Mouse (Mus musculus): ENCODE results near the gene Rapgef2. TPM values are rescaled to one million over a fixed set of nuclear protein-coding genes. Genes with fewer than 3 reads are reported as not detected.

Gene Rapgef2
- polyA plus RNA-seq, 1 experiment from 2014 or later, result 7.5 TPM

DNA sequence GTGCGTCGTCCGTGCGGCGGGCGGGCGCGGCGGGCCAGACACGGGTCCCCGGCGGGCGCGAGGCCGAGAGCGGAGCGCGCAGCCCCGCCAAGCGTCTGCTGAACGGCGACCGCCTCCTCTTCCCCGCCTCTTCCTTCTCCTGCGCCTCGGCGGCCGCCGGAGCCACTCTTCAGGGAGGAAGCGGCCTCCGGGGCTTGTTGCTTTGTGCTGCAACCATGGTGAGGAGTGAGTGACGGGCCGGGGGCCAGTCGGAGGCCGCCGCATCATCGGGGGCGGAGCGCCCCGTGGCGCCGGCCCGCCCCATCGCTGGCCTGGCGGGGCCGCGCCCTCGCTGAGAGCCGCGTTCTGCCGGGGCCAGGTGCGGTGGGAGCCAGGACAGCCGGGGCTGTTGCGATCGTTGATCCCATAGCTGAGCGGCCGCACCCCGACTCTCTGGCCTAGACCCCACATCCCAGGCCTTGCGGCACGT, 825 bp upstream of the Rapgef2 start:
- under 1% methylated on average over 45 of the region's 60 CpGs for WGBS
- Histone ChIP-seq H3K4me1 (ENCODE audit: control insufficient read depth, insufficient read depth, low read length) (peaks cover 10% of the 10 kb centered on the region), H3K27me3 (ENCODE audit: control insufficient read depth, insufficient read depth, low read length) (peaks cover 4% of the 10 kb centered on the region; the same call in 1 of the 2 replicates), H3K4me2 (ENCODE audit: low read depth) (peak overlapping the region; percentile 80), H3K4me3 (ENCODE audit: low read depth, low read length) (peak overlapping the region; percentile 86), H3K9ac (ENCODE audit: low read length) (peak overlapping the region; percentile 92), H3K9me3 (ENCODE audit: control insufficient read depth, low read length) (no peaks in the 10 kb centered on the region), H3K36me3 (ENCODE audit: control insufficient read depth, insufficient read depth, low read length) (no peaks in the 10 kb centered on the region), H3K27ac (ENCODE audit: low read depth, low read length) (peak overlapping the region; percentile 96)
- peak; percentile 91 for DNase-seq (ENCODE audit: low spot score)
- ATAC-seq (ENCODE audit: insufficient read depth, low FRiP score, low TSS enrichment), result peak; percentile 98

DNA sequence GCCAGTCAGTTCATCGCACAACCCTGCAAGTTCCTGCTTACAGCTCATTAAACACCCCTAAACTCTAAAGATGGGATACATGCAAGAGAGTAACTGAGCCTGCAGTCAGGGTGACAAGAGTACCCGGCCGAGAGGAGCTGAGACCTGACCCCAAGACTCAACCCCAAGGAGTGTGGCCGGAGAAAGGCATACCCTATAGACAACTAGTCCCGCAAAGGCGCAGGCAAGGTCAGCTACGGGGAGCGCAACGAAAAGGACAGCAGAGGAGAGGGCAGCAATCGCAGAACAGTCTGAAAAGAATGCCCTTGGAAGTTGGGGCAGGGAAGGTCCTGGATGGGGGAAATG, 314 bp downstream of the Rapgef2 start:
- DNase-seq (ENCODE audit: low spot score) (no peak), ATAC-seq (ENCODE audit: insufficient read depth, low FRiP score, low TSS enrichment) (peak; percentile 1; the same call in 1 of the 2 replicates)
- peaks cover 4% of the 10 kb centered on the region; the same call in 1 of the 2 replicates for H3K27me3 ChIP-seq (ENCODE audit: control insufficient read depth, insufficient read depth, low read length)
- peak overlapping the region; percentile 92 for H3K9ac ChIP-seq (ENCODE audit: low read length)
- peak overlapping the region; percentile 96 for H3K27ac ChIP-seq (ENCODE audit: low read depth, low read length)
- peak overlapping the region; percentile 86 for H3K4me3 ChIP-seq (ENCODE audit: low read depth, low read length)
- no peaks in the 10 kb centered on the region for H3K9me3 ChIP-seq (ENCODE audit: control insufficient read depth, low read length)
- H3K36me3 ChIP-seq (ENCODE audit: control insufficient read depth, insufficient read depth, low read length), result no peaks in the 10 kb centered on the region
- under 1% methylated on average over 10 of the region's 10 CpGs for WGBS
- H3K4me1 ChIP-seq (ENCODE audit: control insufficient read depth, insufficient read depth, low read length), result peaks cover 10% of the 10 kb centered on the region
- peak overlapping the region; percentile 80 for H3K4me2 ChIP-seq (ENCODE audit: low read depth)

DNA sequence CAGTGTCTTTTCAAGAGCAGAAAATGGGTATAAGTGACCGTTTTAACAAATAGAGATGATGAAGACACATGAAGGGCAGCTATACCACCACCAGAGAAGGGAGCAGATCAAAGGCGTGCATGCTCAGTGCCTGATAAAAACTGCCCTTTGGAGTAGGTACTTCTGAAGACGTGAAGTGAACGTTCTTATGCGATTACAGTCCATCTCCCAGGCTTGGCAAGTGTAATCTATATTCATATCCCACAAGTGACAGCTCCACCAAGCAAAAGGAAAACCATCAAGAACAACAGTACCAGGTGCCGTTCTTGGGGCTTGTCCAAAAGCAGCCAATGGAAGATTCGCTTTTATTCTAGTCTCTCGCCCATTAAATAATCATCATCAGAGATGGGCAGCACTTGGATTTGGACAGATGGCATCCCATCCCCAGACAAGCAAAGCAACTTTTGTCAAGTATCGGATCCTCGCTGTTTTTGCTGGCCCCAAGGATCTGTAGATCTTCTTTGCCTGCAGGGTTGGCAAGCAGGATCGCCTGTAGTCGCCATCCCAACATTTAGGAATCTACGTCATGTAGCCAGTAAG, 1.1 kb downstream of the Rapgef2 start:
- H3K4me1 ChIP-seq (ENCODE audit: control insufficient read depth, insufficient read depth, low read length), result peaks cover 13% of the 10 kb centered on the region
- peaks cover 4% of the 10 kb centered on the region; the same call in 1 of the 2 replicates for H3K27me3 ChIP-seq (ENCODE audit: control insufficient read depth, insufficient read depth, low read length)
- no peak overlapping the region for H3K9ac ChIP-seq (ENCODE audit: low read length)
- 67% methylated on average over 13 of the region's 13 CpGs for WGBS
- H3K4me3 ChIP-seq (ENCODE audit: low read depth, low read length), result peak overlapping the region; percentile 86
- ATAC-seq (ENCODE audit: insufficient read depth, low FRiP score, low TSS enrichment), result no peak
- no peak overlapping the region for H3K27ac ChIP-seq (ENCODE audit: low read depth, low read length)
- peak overlapping the region; percentile 80 for H3K4me2 ChIP-seq (ENCODE audit: low read depth)
- H3K36me3 ChIP-seq (ENCODE audit: control insufficient read depth, insufficient read depth, low read length), result no peaks in the 10 kb centered on the region
- no peak for DNase-seq (ENCODE audit: low spot score)
- H3K9me3 ChIP-seq (ENCODE audit: control insufficient read depth, low read length), result no peaks in the 10 kb centered on the region

DNA sequence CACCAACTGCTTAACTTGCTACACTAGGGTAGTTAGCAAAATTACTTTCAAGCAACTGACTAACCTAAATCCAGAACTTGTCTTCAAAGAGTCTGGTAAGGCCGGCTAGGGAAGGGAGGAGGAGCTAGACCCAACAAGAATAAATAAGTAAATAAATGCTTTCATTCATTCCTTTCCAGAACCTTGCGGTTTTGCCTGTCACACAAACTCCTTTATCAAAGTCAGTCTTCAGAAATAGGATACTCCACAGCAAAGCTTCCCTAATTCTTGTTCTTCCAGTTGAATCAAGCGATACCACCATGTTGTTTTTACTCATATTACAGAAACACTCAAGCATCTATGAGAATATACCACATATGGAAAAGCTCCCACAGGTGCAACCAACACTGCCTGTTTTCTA, 2.3 kb downstream of the Rapgef2 start:
- ATAC-seq (ENCODE audit: insufficient read depth, low FRiP score, low TSS enrichment), result no peak
- no peak for DNase-seq (ENCODE audit: low spot score)
- no peaks in the 10 kb centered on the region for H3K9me3 ChIP-seq (ENCODE audit: control insufficient read depth, low read length)
- H3K4me2 ChIP-seq (ENCODE audit: low read depth), result no peak overlapping the region
- H3K4me1 ChIP-seq (ENCODE audit: control insufficient read depth, insufficient read depth, low read length), result peaks cover 13% of the 10 kb centered on the region
- peaks cover 4% of the 10 kb centered on the region; the same call in 1 of the 2 replicates for H3K27me3 ChIP-seq (ENCODE audit: control insufficient read depth, insufficient read depth, low read length)
- no peaks in the 10 kb centered on the region for H3K36me3 ChIP-seq (ENCODE audit: control insufficient read depth, insufficient read depth, low read length)
- H3K9ac ChIP-seq (ENCODE audit: low read length), result no peak overlapping the region
- no peak overlapping the region for H3K4me3 ChIP-seq (ENCODE audit: low read depth, low read length)
- 74% methylated on average over 3 of the region's 3 CpGs for WGBS
- no peak overlapping the region for H3K27ac ChIP-seq (ENCODE audit: low read depth, low read length)

DNA sequence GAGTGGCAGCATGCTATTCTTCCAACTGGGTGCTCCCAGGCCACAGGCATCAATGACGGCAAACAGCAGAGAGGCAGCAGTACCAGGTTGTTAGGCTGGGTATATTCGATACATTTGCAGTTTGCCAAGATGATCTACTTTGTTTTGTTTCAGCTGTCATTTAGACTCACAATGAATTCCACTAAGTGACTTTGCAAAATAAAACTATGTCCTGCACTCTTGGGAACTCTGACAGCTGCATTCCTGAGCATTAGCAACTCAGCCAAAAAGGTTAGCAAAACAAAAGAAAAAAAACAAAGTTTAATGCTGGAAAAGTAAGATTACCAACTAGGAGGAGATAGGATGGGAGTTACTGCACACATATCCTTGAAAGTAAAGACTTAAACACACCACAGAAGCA, 3.3 kb downstream of the Rapgef2 start:
- Histone ChIP-seq H3K27me3 (ENCODE audit: control insufficient read depth, insufficient read depth, low read length) (no peaks in the 10 kb centered on the region; the same call in 1 of the 2 replicates), H3K27ac (ENCODE audit: low read depth, low read length) (no peak overlapping the region), H3K4me2 (ENCODE audit: low read depth) (no peak overlapping the region), H3K4me3 (ENCODE audit: low read depth, low read length) (no peak overlapping the region), H3K36me3 (ENCODE audit: control insufficient read depth, insufficient read depth, low read length) (no peaks in the 10 kb centered on the region), H3K9ac (ENCODE audit: low read length) (no peak overlapping the region), H3K9me3 (ENCODE audit: control insufficient read depth, low read length) (no peaks in the 10 kb centered on the region), H3K4me1 (ENCODE audit: control insufficient read depth, insufficient read depth, low read length) (peaks cover 13% of the 10 kb centered on the region)
- WGBS, result 37% methylated on average over 2 of the region's 2 CpGs
- ATAC-seq (ENCODE audit: insufficient read depth, low FRiP score, low TSS enrichment), result no peak
- no peak for DNase-seq (ENCODE audit: low spot score)

DNA sequence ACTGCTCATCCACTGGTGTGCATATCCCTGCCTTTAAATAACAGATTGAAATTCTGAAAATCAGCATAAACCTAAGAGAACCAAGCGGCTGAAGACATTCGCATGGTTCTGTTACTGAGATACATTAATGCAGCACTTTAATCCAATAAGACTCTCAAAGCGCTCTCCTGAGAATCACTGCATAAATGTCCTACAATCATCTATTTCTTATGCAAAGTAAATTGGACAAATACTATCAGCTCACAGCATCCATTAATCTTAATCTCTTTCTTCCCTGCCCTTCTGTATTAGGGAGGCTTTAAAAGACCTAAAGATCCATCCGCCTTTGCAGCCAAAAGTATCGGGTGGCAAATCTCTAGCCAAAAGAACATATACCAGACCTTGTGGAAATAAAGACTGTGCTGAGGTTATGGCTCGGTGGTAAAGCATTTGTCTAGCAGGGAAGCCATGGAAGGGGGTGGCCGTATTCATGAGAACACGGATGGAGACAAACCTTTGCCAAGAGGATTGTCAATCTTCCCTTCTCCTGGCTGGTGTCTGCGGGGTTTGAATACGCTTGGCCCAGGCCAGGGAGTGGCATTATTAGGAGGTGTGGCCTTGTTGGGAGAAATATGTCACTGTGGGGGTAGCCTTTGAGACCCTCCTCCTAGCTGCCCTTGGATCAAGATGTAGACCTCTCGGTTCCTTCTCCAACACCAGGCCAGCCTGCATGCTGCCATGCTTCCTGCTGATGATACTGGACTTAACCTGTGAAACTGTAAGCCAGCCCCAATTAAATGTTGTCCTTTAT, 10.3 kb downstream of the Rapgef2 start:
- H3K4me3 ChIP-seq (ENCODE audit: low read depth, low read length), result no peak overlapping the region
- no peaks in the 10 kb centered on the region for H3K27me3 ChIP-seq (ENCODE audit: control insufficient read depth, insufficient read depth, low read length)
- DNase-seq (ENCODE audit: low spot score), result no peak
- no peak overlapping the region for H3K27ac ChIP-seq (ENCODE audit: low read depth, low read length)
- 69% methylated on average over 11 of the region's 11 CpGs for WGBS
- no peak overlapping the region for H3K9ac ChIP-seq (ENCODE audit: low read length)
- H3K36me3 ChIP-seq (ENCODE audit: control insufficient read depth, insufficient read depth, low read length), result no peaks in the 10 kb centered on the region
- ATAC-seq (ENCODE audit: insufficient read depth, low FRiP score, low TSS enrichment), result no peak
- no peak overlapping the region for H3K4me2 ChIP-seq (ENCODE audit: low read depth)
- peaks cover 15% of the 10 kb centered on the region for H3K4me1 ChIP-seq (ENCODE audit: control insufficient read depth, insufficient read depth, low read length)
- no peaks in the 10 kb centered on the region for H3K9me3 ChIP-seq (ENCODE audit: control insufficient read depth, low read length)

DNA sequence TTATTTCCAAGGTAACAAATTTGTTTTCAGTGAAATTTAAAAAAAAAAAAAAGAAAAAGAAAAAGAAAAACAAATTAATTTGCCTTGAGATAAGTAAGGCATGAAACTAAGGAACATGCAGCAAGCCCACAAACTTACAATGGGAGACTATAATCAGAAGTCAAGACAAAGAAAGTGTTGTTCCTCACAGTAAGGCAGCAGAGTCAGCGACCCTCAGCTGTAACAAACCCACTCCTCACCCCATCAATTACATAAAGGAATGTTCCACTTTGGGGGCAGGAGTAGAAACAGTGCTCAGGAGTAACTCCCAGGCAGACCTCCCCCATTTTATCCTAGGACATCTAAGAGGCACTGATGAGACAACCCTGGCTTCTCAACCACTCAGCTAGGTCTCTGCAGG, 13.0 kb downstream of the Rapgef2 start:
- Histone ChIP-seq H3K9ac (ENCODE audit: low read length) (no peak overlapping the region), H3K4me1 (ENCODE audit: control insufficient read depth, insufficient read depth, low read length) (peaks cover 12% of the 10 kb centered on the region), H3K36me3 (ENCODE audit: control insufficient read depth, insufficient read depth, low read length) (no peaks in the 10 kb centered on the region), H3K27me3 (ENCODE audit: control insufficient read depth, insufficient read depth, low read length) (no peaks in the 10 kb centered on the region), H3K9me3 (ENCODE audit: control insufficient read depth, low read length) (no peaks in the 10 kb centered on the region), H3K4me2 (ENCODE audit: low read depth) (no peak overlapping the region), H3K4me3 (ENCODE audit: low read depth, low read length) (no peak overlapping the region), H3K27ac (ENCODE audit: low read depth, low read length) (no peak overlapping the region)
- no peak for ATAC-seq (ENCODE audit: insufficient read depth, low FRiP score, low TSS enrichment)
- 11% methylated on average over 1 of the region's 1 CpGs for WGBS
- DNase-seq (ENCODE audit: low spot score), result no peak

DNA sequence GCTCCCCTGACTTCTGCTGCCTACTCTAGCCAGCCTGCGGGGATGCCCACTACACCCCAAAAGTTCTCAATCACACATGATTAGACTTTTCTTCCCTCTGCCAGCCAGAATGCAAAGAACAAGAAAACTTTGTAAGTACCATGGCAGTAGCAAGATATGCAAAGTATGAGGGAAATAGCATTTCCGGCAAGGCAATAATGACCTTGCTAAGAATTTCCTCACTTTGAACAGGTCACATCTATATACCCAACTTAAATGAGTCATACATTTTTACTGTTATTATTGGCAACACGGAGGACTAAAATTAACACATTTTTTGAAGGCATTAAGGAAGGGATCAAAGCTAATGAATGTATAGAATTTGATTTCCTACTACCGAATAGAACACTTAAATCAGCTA, 13.4 kb downstream of the Rapgef2 start:
- Histone ChIP-seq H3K36me3 (ENCODE audit: control insufficient read depth, insufficient read depth, low read length) (no peaks in the 10 kb centered on the region), H3K27ac (ENCODE audit: low read depth, low read length) (no peak overlapping the region), H3K27me3 (ENCODE audit: control insufficient read depth, insufficient read depth, low read length) (no peaks in the 10 kb centered on the region), H3K4me3 (ENCODE audit: low read depth, low read length) (no peak overlapping the region), H3K9ac (ENCODE audit: low read length) (no peak overlapping the region), H3K4me2 (ENCODE audit: low read depth) (no peak overlapping the region), H3K4me1 (ENCODE audit: control insufficient read depth, insufficient read depth, low read length) (peaks cover 12% of the 10 kb centered on the region), H3K9me3 (ENCODE audit: control insufficient read depth, low read length) (no peaks in the 10 kb centered on the region)
- no peak for DNase-seq (ENCODE audit: low spot score)
- WGBS, result 78% methylated on average over 4 of the region's 4 CpGs
- ATAC-seq (ENCODE audit: insufficient read depth, low FRiP score, low TSS enrichment), result no peak

Measured in neural tube, embryonic 11.5 days (tissue).